Mouse (Mus musculus) ES-E14 (cell line): ENCODE measurements around the gene Tmbim4. TPM values are rescaled to one million over a fixed set of nuclear protein-coding genes. Genes with fewer than 3 reads are reported as not detected.
"Not testable (repeated sequence)": the region's sequence is repeated elsewhere in the genome, so short reads cannot be mapped to it uniquely, and the experiment has no call there.

Experiments
- DNase-seq: peaks from one replicate; pipeline ENCODE4 v3.0.0-alpha.2; 2013; ENCODE audit warnings: low read depth, low spot score
- H3K27ac ChIP-seq: 2 replicates; pipeline ENCODE4 v1.5.1; 2012; ENCODE audit warnings: low read depth, mild to moderate bottlenecking, low read length, moderate library complexity, mixed read lengths; ENCODE audit not compliant: poor library complexity, insufficient read depth, severe bottlenecking
- H3K36me3 ChIP-seq: 2 replicates; pipeline ENCODE4 v1.6.1; 2012; ENCODE audit warnings: mild to moderate bottlenecking, low read length, moderate library complexity, mixed read lengths; ENCODE audit not compliant: control insufficient read depth, poor library complexity, insufficient read depth, severe bottlenecking
- H3K4me1 ChIP-seq, 2 experiments: fragments of 150-350 bp in 1 of 2; sonication (generic) in 1 of 2; 2 replicates each; pipeline ENCODE4 v1.6.1; 2012; ENCODE audit warnings: low read length in 2 of 2, mild to moderate bottlenecking in 1 of 2, mixed read lengths in 1 of 2; ENCODE audit not compliant: control insufficient read depth in 2 of 2, insufficient read depth in 2 of 2, poor library complexity in 1 of 2
- H3K4me3 ChIP-seq, 2 experiments: fragments of 150-350 bp in 1 of 2; sonication (generic) in 1 of 2; 2 replicates each; pipeline ENCODE4 v1.5.1; 2012; ENCODE audit warnings: low read length in 2 of 2, low read depth in 1 of 2, mild to moderate bottlenecking in 1 of 2, mixed read lengths in 1 of 2; ENCODE audit not compliant: insufficient read depth in 1 of 2, poor library complexity in 1 of 2, severe bottlenecking in 1 of 2
- H3K9ac ChIP-seq: 2 replicates; pipeline ENCODE4 v1.6.1; 2012; ENCODE audit warnings: low read depth, mild to moderate bottlenecking, low read length, mixed read lengths; ENCODE audit not compliant: poor library complexity, insufficient read depth, severe bottlenecking
- H3K9me3 ChIP-seq: fragments of 150-350 bp; sonication (generic); 2 replicates; pipeline ENCODE4 v1.6.1; 2012; ENCODE audit warnings: low read depth, mild to moderate bottlenecking, low read length; ENCODE audit not compliant: control insufficient read depth, insufficient read depth
- CHD2 ChIP-seq: IDR thresholded peaks from 2 replicates; pipeline ENCODE4 v1.6.1; 2014; ENCODE audit warnings: mild to moderate bottlenecking, low read depth, low read length, inconsistent platforms
- HCFC1 ChIP-seq: IDR thresholded peaks from 2 replicates; pipeline ENCODE4 v1.6.1; 2012; ENCODE audit warnings: low read length, inconsistent platforms, borderline replicate concordance; ENCODE audit not compliant: insufficient read depth
- MAFK ChIP-seq: IDR thresholded peaks from 2 replicates; pipeline ENCODE4 v1.6.1; 2014; ENCODE audit warnings: mild to moderate bottlenecking, low read depth, low read length, inconsistent platforms; ENCODE audit not compliant: insufficient read depth
- ZC3H11A ChIP-seq: IDR thresholded peaks from 2 replicates; pipeline ENCODE4 v1.6.1; 2012; ENCODE audit warnings: low read depth, mild to moderate bottlenecking, inconsistent platforms, low read length, borderline replicate concordance
- ZNF384 ChIP-seq: IDR thresholded peaks from 2 replicates; pipeline ENCODE4 v1.6.1; 2012; ENCODE audit warnings: low read depth, low read length, inconsistent platforms
- in situ Hi-C, 2 experiments: fragments of 600-800 bp; cut with MboI; formaldehyde crosslinking; loops; one replicate each; pipeline ENCODE4 v1.15.1; 2025; ENCODE audit warnings: low sequenced_read_pairs in 2 of 2, inconsistent platforms in 1 of 2; ENCODE audit not compliant: unreplicated experiment in 2 of 2
- total RNA-seq: library from RNA; depleted of rRNA; stranded (reverse); fragments of 300-350 nt; gene quantifications from 2 replicates; pipeline ENCODE4 v1.2.3, GENCODE M21; 2012

Tmbim4 gene
- total RNA-seq, 1 experiment = 125 TPM

DNA sequence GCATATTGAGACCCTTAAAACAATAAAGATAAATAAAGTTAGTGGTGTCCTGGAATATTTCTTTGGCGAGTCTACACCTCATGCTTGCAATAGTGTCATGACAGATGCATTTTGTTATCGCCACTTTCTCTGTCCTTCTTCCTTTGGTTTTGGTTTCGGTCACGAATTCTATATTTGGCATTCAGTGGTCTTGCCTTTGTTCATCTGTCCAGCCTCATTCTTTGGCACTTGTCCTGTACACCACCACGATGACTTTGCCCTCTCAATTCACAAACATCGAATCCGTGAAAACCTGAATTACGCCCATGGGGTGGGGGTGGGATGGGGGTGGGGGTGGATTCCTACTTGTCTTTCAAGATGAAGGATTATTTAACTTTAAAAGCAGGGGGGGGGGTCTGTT is 6.6 kb downstream of the Tmbim4 start:
- in situ Hi-C loops = no loop called here
- Histone ChIP-seq H3K36me3 (no peaks in the 10 kb centered on the region), H3K9ac (no peak overlapping the region), H3K9me3 (no peaks in the 10 kb centered on the region), H3K4me1 (0 out of 4 replicates have a peak, but pooled peaks cover 0 to 2% of the 10 kb centered on the region in 2 experiments), H3K4me3 (no peak overlapping the region), H3K27ac (no peak overlapping the region)
- no peak for TF ChIP-seq ZC3H11A
- no peak for TF ChIP-seq HCFC1
- no peak for TF ChIP-seq MAFK
- no peak for TF ChIP-seq CHD2
- no peak for TF ChIP-seq ZNF384
- no peak for DNase-seq

DNA sequence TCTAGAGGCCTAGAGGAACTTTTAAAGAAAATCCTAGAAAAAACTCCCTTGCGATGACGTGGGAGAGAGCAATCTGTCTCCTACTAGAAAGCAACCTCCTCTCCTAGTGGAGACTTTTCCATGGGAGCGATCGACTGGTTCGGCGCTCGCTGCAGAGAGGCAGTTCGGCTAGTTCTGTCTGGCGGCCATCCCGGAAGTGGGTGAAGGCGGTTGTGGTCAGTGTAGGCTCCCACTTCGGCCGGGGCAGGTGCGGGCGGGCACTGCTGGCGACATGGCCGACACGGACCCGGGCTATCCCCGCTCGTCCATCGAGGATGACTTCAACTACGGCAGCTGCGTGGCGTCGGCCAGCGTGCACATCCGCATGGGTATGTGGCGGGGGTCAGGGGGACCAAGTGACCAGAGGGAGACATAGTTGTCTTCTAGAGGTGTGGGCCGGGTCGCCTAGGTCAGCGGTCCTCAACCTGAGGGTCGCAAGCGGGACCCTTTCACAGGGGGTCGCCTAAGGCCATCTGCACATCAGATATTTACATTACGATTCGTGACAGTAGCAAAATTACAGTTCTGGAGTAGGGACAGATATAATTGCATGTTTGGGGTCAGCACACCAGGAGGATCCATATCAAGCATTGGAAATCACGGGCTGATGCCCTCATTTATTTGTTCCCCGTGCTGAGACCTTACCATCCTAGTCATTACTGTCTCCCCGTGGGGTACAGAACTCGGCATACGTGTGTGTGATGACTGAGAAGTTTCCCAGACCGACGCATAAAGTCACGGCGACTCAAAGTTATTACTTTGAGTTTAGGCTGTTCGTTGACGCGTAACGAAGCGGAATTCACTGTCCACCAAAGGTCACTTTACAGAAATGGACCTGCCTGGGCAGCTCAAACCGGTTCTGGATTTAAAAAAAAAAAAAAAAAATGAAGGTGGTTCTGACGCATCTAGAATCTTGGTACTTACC is 7.5 kb downstream of the Tmbim4 start:
- peak; percentile 67 for DNase-seq
- H3K36me3 ChIP-seq = no peaks in the 10 kb centered on the region
- H3K9me3 ChIP-seq = no peaks in the 10 kb centered on the region
- in situ Hi-C loops = no loop called here
- 0 out of 4 replicates have a peak, but pooled peaks cover 0 to 2% of the 10 kb centered on the region in 2 experiments for H3K4me1 ChIP-seq
- H3K9ac ChIP-seq = peak overlapping the region; percentile 79
- peak; percentile 87 for TF ChIP-seq HCFC1
- TF ChIP-seq CHD2 = no peak
- no peak for TF ChIP-seq MAFK
- TF ChIP-seq ZNF384 = 0 out of 2 replicates have a peak, but pooled peaks have one; percentile 45
- no peak for TF ChIP-seq ZC3H11A
- H3K27ac ChIP-seq = no peak overlapping the region
- H3K4me3 ChIP-seq = peak overlapping the region; percentile 82 to 89

DNA sequence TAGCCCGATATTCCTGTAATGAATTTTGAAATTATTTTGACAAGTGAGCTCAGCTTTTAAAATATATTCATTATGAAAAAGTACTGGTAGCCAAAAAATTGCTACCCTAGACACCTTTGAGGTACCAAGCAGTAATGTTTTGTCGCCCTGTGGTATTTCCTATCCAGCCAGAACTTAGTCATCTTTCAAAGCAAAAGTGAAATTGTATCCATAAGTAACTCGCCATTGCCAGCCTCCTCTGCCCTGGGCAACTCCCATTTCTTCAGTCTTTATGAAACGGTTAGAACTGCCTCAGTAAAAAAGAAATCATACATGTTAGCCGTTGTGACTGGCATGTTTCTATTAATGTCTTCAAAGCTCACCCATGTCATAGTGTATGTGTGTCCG is 8.1 kb downstream of the Tmbim4 start:
- in situ Hi-C loops = no loop called here
- H3K27ac ChIP-seq = no peak overlapping the region
- H3K4me3 ChIP-seq = peak overlapping the region in 1 of 2 experiments; percentile 89; a peak in 2 of 4 replicates
- no peak overlapping the region for H3K9ac ChIP-seq
- H3K4me1 ChIP-seq = 0 out of 4 replicates have a peak, but pooled peaks cover 0 to 2% of the 10 kb centered on the region in 2 experiments
- no peaks in the 10 kb centered on the region for H3K9me3 ChIP-seq
- no peak for DNase-seq
- no peaks in the 10 kb centered on the region for H3K36me3 ChIP-seq
- TF ChIP-seq CHD2 (no peak), HCFC1 (no peak), ZC3H11A (no peak), MAFK (no peak), ZNF384 (no peak)

- in situ Hi-C loops = no loop called here
- H3K4me1 ChIP-seq = 0 out of 4 replicates have a peak, but pooled peaks cover 0 to 2% of the 10 kb centered on the region in 2 experiments
These were observed 8.7 kb downstream of the Tmbim4 start for GRCm38 (mm10) chr10:120210096-120210495.

DNA sequence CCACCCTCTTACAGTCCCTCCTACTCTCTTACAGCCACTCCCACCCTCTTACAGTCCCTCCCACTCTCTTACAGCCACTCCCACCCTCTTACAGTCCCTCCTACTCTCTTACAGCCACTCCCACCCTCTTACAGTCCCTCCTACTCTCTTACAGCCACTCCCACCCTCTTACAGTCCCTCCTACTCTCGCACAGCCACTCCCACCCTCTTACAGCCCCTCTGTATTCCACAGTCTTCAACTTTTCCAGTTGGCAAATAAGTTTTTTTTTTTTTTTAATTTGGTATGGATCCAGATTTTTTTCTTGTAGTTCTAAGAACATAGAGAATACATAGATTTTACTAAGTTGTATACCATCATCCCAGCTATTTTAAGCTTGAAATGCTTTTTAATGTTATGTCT is 15.7 kb downstream of the Tmbim4 start:
- H3K36me3 ChIP-seq, H3K27ac ChIP-seq, DNase-seq, H3K4me3 ChIP-seq, H3K9ac ChIP-seq, in situ Hi-C loops, H3K9me3 ChIP-seq, H3K4me1 ChIP-seq: not testable (repeated sequence)

More at GRCm38 (mm10) chr10:120210096-120210495, 8.7 kb downstream of the Tmbim4 start:
- H3K36me3 ChIP-seq = no peaks in the 10 kb centered on the region
- no peak overlapping the region for H3K9ac ChIP-seq
- H3K9me3 ChIP-seq = no peaks in the 10 kb centered on the region
- H3K4me3 ChIP-seq = no peak overlapping the region
- no peak for DNase-seq
- no peak overlapping the region for H3K27ac ChIP-seq
- TF ChIP-seq ZC3H11A (no peak), HCFC1 (no peak)
